Mouse (Mus musculus): Measurements from ENCODE around the gene Gm10260. TPM values are rescaled to one million over a fixed set of nuclear protein-coding genes. Genes with fewer than 3 reads are reported as not detected.
A peak's percentile ranks its signal among the peaks of the same experiment; 100 is the strongest.

Gene Gm10260
- polyA plus RNA-seq, 1 experiment from 2014 or later, result 0.64 TPM

DNA sequence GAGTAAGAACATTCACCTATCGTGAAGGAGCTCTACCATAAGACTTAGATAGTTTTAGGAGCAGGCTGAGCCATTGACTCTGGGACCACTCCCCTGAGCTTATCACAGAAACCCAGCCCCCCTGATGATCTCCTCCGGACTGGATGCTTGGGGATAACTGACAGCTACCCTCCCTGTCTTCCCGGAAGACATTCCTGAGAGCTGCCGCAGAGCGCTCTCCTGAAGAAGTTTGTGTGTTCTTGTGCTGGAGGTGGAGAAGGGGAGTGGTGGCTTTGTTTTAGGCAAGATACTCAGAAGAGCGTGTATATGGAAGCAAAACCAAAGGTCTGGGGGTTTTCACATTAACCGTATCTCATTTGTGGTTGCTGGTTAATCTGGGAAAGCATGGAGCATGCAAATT, 21.6 kb upstream of the Gm10260 start:
- Histone ChIP-seq H3K27ac (ENCODE audit: poor library complexity, severe bottlenecking) (no peak overlapping the region), H3K4me1 (replicated peaks) (peaks cover 35% of the 10 kb centered on the region), H3K27me3 (replicated peaks) (no peaks in the 10 kb centered on the region), H3K9ac (no peak overlapping the region), H3K9me3 (replicated peaks) (no peaks in the 10 kb centered on the region), H3K36me3 (no peaks in the 10 kb centered on the region), H3K4me3 (no peak overlapping the region), H3K4me2 (no peak overlapping the region)
- 23% methylated on average over 7 of the region's 7 CpGs for WGBS
- no peak for ATAC-seq (ENCODE audit: insufficient number of reproducible peaks, low FRiP score)

DNA sequence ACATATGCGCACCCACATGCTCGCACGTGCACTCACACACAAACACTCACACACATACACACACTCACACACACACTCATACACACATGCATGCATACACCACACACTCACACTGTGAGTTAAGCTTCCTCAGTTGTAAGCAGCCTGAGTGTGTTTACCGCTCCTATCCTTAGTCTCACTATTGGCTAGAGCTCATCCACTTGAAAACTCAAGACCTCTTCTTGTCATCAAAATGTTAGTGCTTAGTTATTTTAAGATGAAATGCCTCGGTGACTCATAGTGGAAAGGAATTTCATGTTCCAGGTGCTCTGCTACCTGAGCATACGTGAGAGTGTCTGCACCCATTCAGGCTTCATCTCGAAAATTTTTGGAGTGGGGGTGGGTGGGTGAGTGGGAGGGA, 21.2 kb upstream of the Gm10260 start:
- H3K4me1 ChIP-seq (replicated peaks), result peaks cover 38% of the 10 kb centered on the region
- H3K27me3 ChIP-seq (replicated peaks), result no peaks in the 10 kb centered on the region
- no peak overlapping the region for H3K4me2 ChIP-seq
- H3K9me3 ChIP-seq (replicated peaks), result no peaks in the 10 kb centered on the region
- no peak overlapping the region for H3K9ac ChIP-seq
- no peak overlapping the region for H3K27ac ChIP-seq (ENCODE audit: poor library complexity, severe bottlenecking)
- no peak for ATAC-seq (ENCODE audit: insufficient number of reproducible peaks, low FRiP score)
- no peaks in the 10 kb centered on the region for H3K36me3 ChIP-seq
- H3K4me3 ChIP-seq, result no peak overlapping the region
- 63% methylated on average over 7 of the region's 7 CpGs for WGBS

DNA sequence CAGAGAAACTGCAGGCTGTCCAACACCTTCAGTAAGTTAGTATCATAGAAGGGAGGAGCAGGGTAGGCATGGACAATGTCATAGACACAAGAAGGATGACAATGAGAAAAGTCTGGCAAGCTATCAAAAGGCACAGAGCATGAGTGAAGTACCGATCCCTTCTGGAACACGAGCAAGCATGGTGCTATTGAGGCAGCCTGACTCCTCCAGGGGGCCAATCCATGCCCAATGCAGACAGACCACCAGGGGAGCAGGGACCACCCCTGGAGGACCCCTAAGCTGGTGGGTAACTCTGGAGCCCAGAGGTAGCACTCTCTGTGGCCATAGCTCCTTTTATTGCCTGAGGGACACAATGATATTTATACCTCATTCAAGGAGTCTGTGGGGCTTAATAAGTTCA, 20.1 kb upstream of the Gm10260 start:
- 31% methylated on average over 2 of the region's 2 CpGs for WGBS
- ATAC-seq (ENCODE audit: insufficient number of reproducible peaks, low FRiP score), result no peak
- Histone ChIP-seq H3K27ac (ENCODE audit: poor library complexity, severe bottlenecking) (no peak overlapping the region), H3K4me1 (replicated peaks) (peaks cover 41% of the 10 kb centered on the region), H3K36me3 (no peaks in the 10 kb centered on the region), H3K9ac (no peak overlapping the region), H3K4me3 (no peak overlapping the region), H3K9me3 (replicated peaks) (no peaks in the 10 kb centered on the region), H3K27me3 (replicated peaks) (no peaks in the 10 kb centered on the region), H3K4me2 (no peak overlapping the region)

DNA sequence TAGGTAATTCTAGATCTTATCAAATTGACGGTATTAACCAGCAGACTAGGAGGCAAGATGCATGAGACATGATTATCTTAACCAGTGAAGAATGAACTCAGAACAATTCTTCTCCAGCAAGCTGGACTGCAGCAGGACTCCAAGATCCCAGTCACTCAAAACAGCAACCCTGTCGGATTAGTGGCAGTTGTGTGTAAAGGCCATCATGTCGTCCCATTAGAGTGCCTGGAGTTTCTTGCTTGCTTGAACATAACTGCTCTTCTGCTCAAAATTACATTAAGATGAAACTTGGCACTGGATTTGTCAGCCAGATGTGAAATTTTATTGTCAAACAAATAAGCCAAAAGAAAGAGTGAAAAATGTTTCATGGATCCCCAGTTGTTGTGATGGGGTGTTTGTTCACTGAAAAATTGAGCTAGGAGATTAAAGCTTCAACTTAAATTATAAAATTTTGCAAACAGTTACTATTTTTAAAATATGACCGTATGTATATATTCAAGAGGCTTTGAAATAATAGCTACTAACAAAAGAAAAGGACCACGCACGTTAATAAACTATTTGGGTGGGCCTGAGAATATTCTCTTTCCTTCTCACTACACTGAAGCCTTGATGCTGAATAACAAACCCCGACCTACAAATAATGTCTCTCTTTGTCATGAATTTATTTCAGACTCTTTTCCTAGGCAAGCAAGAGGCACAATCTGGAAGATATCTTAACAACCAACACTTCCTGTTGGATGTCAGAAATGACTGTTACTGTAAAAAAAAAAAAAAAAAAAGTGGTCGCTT, 19.4 kb upstream of the Gm10260 start:
- Histone ChIP-seq H3K4me1 (replicated peaks) (peaks cover 45% of the 10 kb centered on the region), H3K4me2 (no peak overlapping the region), H3K9me3 (replicated peaks) (no peaks in the 10 kb centered on the region), H3K9ac (no peak overlapping the region), H3K36me3 (no peaks in the 10 kb centered on the region), H3K4me3 (no peak overlapping the region), H3K27ac (ENCODE audit: poor library complexity, severe bottlenecking) (no peak overlapping the region), H3K27me3 (replicated peaks) (no peaks in the 10 kb centered on the region)
- ATAC-seq (ENCODE audit: insufficient number of reproducible peaks, low FRiP score), result no peak
- 70% methylated on average over 8 of the region's 8 CpGs for WGBS

DNA sequence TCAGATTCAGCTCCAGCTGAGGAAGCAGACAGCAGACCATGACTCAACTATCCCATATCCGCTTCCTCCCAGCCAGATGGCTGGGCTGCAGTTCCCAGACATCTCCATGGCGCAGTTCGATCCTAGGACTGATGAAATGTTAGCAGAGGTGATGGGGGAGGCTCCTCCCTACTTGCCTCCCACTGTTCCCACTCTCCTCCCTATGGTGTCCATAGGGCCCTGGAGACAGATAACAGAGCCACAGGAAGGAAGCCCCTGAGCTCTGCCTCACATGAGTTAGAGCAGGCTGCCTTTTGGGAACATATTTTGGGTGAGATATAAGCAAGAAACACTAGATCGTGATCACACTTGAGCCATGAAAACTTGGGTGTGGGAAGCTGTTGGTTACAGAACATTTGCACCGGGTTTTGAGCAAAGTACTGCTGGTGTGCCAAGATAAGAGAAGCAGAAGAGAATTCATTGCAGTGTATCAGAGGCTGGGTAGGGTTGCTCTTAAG, 18.3 kb upstream of the Gm10260 start:
- peaks cover 46% of the 10 kb centered on the region for H3K4me1 ChIP-seq (replicated peaks)
- WGBS, result 43% methylated on average over 5 of the region's 5 CpGs

DNA sequence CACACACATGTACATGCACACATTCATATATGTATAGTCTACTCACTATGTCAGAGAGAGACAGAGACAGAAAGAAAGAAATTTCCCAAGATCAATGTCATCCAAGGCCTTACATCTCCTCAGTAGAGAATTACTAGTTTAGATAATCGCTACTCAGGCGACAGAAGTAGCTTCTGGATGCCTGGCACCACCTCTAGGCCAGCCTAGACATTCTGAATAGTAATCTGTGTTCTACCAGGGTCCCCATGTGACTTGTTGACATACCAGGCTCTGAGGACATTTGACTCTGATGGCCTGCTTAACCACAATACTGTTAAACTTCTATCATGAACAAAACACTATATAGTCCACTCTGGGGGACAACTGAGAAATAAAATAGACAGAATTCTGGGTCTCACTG, 17.2 kb upstream of the Gm10260 start:
- no peak for ATAC-seq (ENCODE audit: insufficient number of reproducible peaks, low FRiP score)
- no peak overlapping the region for H3K27ac ChIP-seq (ENCODE audit: poor library complexity, severe bottlenecking)
- H3K27me3 ChIP-seq (replicated peaks), result no peaks in the 10 kb centered on the region
- H3K4me1 ChIP-seq (replicated peaks), result peaks cover 52% of the 10 kb centered on the region
- no peak overlapping the region for H3K9ac ChIP-seq
- no peaks in the 10 kb centered on the region for H3K9me3 ChIP-seq (replicated peaks)
- no peak overlapping the region for H3K4me2 ChIP-seq
- 69% methylated on average over 2 of the region's 2 CpGs for WGBS
- no peak overlapping the region for H3K4me3 ChIP-seq
- no peaks in the 10 kb centered on the region for H3K36me3 ChIP-seq

More for the DNA sequence above, 18.3 kb upstream of the Gm10260 start:
- H3K27me3 ChIP-seq (replicated peaks), result no peaks in the 10 kb centered on the region
- 0 out of 2 replicates have a peak overlapping the region, but pooled peaks have one; percentile 43 for H3K27ac ChIP-seq (ENCODE audit: poor library complexity, severe bottlenecking)
- no peak overlapping the region for H3K4me2 ChIP-seq
- no peak overlapping the region for H3K9ac ChIP-seq
- ATAC-seq (ENCODE audit: insufficient number of reproducible peaks, low FRiP score), result peak; percentile 71
- no peaks in the 10 kb centered on the region for H3K36me3 ChIP-seq
- no peaks in the 10 kb centered on the region for H3K9me3 ChIP-seq (replicated peaks)
- no peak overlapping the region for H3K4me3 ChIP-seq

DNA sequence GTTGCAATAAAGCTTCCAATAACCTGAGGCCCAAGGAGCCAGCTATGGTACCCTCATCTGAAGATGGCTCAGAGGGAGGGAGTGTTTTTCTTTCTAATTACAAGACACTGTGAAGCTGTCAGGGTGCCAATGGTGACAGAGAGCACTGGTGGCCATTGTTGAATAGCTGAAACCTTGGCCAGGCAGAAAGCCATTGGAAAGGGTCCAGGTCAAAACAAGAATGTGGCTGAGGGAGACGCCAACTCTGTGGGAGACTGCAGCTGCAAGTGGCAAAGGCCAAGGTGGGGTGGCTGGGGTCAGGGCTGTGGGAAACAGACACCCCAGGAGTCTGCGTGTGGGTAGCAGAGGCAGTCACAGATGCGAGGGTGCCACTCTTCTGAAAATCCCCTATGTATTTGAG, 16.3 kb upstream of the Gm10260 start:
- H3K27ac ChIP-seq (ENCODE audit: poor library complexity, severe bottlenecking), result no peak overlapping the region
- peaks cover 45% of the 10 kb centered on the region for H3K4me1 ChIP-seq (replicated peaks)
- 0 out of 2 replicates have a peak, but pooled peaks cover 4% of the 10 kb centered on the region for H3K9me3 ChIP-seq (replicated peaks)
- no peak overlapping the region for H3K4me2 ChIP-seq
- WGBS, result 69% methylated on average over 3 of the region's 3 CpGs
- H3K27me3 ChIP-seq (replicated peaks), result no peaks in the 10 kb centered on the region
- no peak for ATAC-seq (ENCODE audit: insufficient number of reproducible peaks, low FRiP score)
- no peak overlapping the region for H3K4me3 ChIP-seq
- H3K9ac ChIP-seq, result no peak overlapping the region
- H3K36me3 ChIP-seq, result no peaks in the 10 kb centered on the region

DNA sequence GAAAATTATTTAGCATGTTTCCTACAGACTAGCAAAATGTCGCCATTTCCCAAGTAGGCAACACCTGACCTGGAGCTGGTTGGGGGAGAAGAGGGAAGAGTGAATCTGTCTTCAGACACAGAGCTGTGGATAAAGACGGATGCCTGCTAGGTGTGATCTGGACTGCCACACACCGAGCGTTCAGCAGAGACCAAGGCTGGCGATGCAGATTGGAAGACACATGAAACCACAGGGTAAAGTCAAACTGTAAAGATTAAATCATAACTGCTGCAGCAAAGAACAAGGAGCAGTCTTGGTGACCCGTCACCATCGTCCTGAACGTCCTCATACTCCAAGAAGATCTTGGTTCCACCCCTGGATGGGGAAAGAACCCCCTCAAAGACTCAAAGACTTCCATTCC, 15.5 kb upstream of the Gm10260 start:
- ATAC-seq (ENCODE audit: insufficient number of reproducible peaks, low FRiP score), result no peak
- H3K9ac ChIP-seq, result no peak overlapping the region
- 0 out of 2 replicates have a peak, but pooled peaks cover 5% of the 10 kb centered on the region for H3K9me3 ChIP-seq (replicated peaks)
- peaks cover 37% of the 10 kb centered on the region for H3K4me1 ChIP-seq (replicated peaks)
- WGBS, result 80% methylated on average over 8 of the region's 8 CpGs
- H3K4me3 ChIP-seq, result no peak overlapping the region
- H3K4me2 ChIP-seq, result no peak overlapping the region
- H3K27me3 ChIP-seq (replicated peaks), result no peaks in the 10 kb centered on the region
- no peak overlapping the region for H3K27ac ChIP-seq (ENCODE audit: poor library complexity, severe bottlenecking)
- H3K36me3 ChIP-seq, result no peaks in the 10 kb centered on the region

DNA sequence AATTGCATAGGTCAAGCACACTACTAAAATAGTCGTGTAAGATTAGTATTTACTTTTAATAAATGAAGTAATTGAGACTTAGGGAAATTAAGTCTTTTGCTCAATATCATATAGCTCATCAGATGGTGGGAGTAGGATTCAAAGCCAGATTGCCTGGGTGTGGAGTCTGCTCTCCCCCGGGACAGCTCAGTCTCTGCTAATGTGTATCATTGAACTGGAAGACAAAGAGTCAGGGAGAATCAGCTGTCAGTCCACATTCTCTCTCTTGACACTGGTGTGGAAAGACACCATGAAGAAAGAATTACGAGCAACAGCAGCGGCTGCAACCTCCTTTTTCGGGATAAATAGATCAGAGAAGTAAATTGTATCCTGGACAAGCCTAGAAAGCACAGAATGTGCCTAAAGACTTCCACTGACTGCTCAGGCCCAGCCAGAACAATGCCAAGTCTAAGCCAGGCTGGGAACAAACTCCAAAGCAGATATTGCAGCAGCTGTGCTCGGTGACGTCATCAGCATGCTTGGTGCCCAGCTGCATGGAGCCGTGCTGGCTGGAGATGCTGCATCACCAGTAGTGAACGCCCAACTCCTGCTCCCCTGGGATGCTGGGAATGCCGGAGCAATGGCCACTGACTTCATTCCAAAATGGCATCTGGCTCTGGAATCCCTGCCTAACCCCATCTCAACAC, 14.5 kb upstream of the Gm10260 start:
- H3K9ac ChIP-seq, result no peak overlapping the region
- 55% methylated on average over 10 of the region's 10 CpGs for WGBS
- peaks cover 30% of the 10 kb centered on the region for H3K4me1 ChIP-seq (replicated peaks)
- ATAC-seq (ENCODE audit: insufficient number of reproducible peaks, low FRiP score), result peak; percentile 39; the same call in 1 of the 2 replicates
- H3K27ac ChIP-seq (ENCODE audit: poor library complexity, severe bottlenecking), result no peak overlapping the region
- no peaks in the 10 kb centered on the region for H3K27me3 ChIP-seq (replicated peaks)
- H3K9me3 ChIP-seq (replicated peaks), result 0 out of 2 replicates have a peak, but pooled peaks cover 5% of the 10 kb centered on the region
- H3K4me3 ChIP-seq, result no peak overlapping the region
- no peak overlapping the region for H3K4me2 ChIP-seq
- H3K36me3 ChIP-seq, result no peaks in the 10 kb centered on the region

DNA sequence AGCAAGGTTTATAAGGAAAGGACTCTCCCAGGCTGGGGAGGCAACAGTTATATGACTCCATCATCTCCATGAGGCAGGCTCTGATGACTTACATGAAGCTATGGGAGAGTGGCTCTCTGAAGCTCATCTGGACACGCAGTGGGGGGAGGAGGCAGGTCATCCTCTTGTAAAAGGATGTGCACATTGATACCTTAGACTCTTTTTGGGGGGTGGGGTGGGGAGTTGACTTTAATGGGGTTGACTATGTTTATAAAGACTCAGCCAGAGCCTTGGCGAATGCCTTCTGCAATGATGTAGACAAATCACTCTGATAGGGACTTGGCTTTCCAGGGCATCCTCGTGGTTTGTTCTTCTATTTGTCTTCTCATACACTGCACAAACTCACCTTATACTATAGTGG, 8.8 kb upstream of the Gm10260 start:
- Histone ChIP-seq H3K9me3 (replicated peaks) (0 out of 2 replicates have a peak, but pooled peaks cover 5% of the 10 kb centered on the region), H3K36me3 (no peaks in the 10 kb centered on the region), H3K4me3 (no peak overlapping the region), H3K4me1 (replicated peaks) (peaks cover 6% of the 10 kb centered on the region; the same call in 1 of the 2 replicates), H3K27ac (ENCODE audit: poor library complexity, severe bottlenecking) (no peak overlapping the region), H3K9ac (no peak overlapping the region), H3K4me2 (no peak overlapping the region), H3K27me3 (replicated peaks) (no peaks in the 10 kb centered on the region)
- no peak for ATAC-seq (ENCODE audit: insufficient number of reproducible peaks, low FRiP score)
- WGBS, result 87% methylated on average over 3 of the region's 3 CpGs

DNA sequence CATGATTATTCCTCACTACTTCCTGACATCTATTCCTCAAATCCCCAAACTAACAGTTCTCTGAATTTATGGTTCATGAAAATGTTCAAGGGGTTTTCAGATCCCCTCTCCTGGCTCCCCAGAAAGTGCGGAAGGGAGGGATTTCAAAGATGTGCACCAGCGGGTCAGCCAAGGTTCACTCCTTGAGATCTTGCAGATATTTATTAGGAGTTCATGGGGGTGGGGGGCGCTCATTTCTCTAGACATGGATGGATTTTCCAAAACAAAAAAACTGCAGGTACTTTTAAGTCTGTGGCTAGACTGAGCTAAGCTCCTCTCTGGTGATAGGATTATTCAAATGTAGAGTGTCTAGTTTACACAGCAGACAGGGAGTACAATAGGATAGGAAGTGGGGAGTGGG, 8.4 kb upstream of the Gm10260 start:
- Histone ChIP-seq H3K4me2 (no peak overlapping the region), H3K4me3 (no peak overlapping the region), H3K27ac (ENCODE audit: poor library complexity, severe bottlenecking) (no peak overlapping the region), H3K9me3 (replicated peaks) (0 out of 2 replicates have a peak, but pooled peaks cover 5% of the 10 kb centered on the region), H3K27me3 (replicated peaks) (no peaks in the 10 kb centered on the region), H3K36me3 (no peaks in the 10 kb centered on the region), H3K4me1 (replicated peaks) (peaks cover 10% of the 10 kb centered on the region), H3K9ac (no peak overlapping the region)
- WGBS, result 80% methylated on average over 3 of the region's 3 CpGs
- no peak for ATAC-seq (ENCODE audit: insufficient number of reproducible peaks, low FRiP score)
